Mouse (Mus musculus) liver, embryonic 12.5 days (tissue): Measurements from ENCODE around the gene Chrm1. TPM values are rescaled to one million over a fixed set of nuclear protein-coding genes. Genes with fewer than 3 reads are reported as not detected.
A peak's percentile ranks its signal among the peaks of the same experiment; 100 is the strongest.
"Not testable (repeated sequence)": the region's sequence is repeated elsewhere in the genome, so short reads cannot be mapped to it uniquely, and the experiment has no call there.

ENCODE experiments used
- ATAC-seq: fragments of 200-750 bp; cut with Nextera tagmentation; 2 replicates; pipeline ENCODE4 v1.8.0; 2017; ENCODE audit warnings: moderate number of reproducible peaks, mild to moderate bottlenecking, moderate library complexity
- H3K27ac ChIP-seq: fragments of 300-500 bp; sonication (generic); 2 replicates; pipeline ENCODE4 v1.5.1; 2016; ENCODE audit warnings: mild to moderate bottlenecking
- H3K27me3 ChIP-seq: fragments of 300-500 bp; sonication (generic); replicated peaks from 2 replicates; pipeline ENCODE4 v1.6.1; 2016; ENCODE audit warnings: mild to moderate bottlenecking, moderate library complexity
- H3K36me3 ChIP-seq: fragments of 300-500 bp; sonication (generic); 2 replicates; pipeline ENCODE4 v1.6.1; 2016; ENCODE audit warnings: mild to moderate bottlenecking, moderate library complexity
- H3K4me1 ChIP-seq: fragments of 300-500 bp; sonication (generic); 2 replicates; pipeline ENCODE4 v1.6.1; 2016
- H3K4me2 ChIP-seq: fragments of 300-500 bp; sonication (generic); 2 replicates; pipeline ENCODE4 v1.6.1; 2016; ENCODE audit warnings: mild to moderate bottlenecking, moderate library complexity
- H3K4me3 ChIP-seq: fragments of 300-500 bp; sonication (generic); 2 replicates; pipeline ENCODE4 v1.5.1; 2016; ENCODE audit warnings: mild to moderate bottlenecking, moderate library complexity
- H3K9ac ChIP-seq: fragments of 300-500 bp; sonication (generic); 2 replicates; pipeline ENCODE4 v1.6.1; 2016; ENCODE audit warnings: mild to moderate bottlenecking, moderate library complexity
- H3K9me3 ChIP-seq: fragments of 300-500 bp; sonication (generic); replicated peaks from 2 replicates; pipeline ENCODE4 v1.6.1; 2016; ENCODE audit warnings: mild to moderate bottlenecking, moderate library complexity
- WGBS: fragments of 180-500 bp; shearing (Covaris S2); methylation state at CpG from one replicate; pipeline ENCODE4 v1.1.7; 2016; ENCODE audit not compliant: insufficient replicate concordance; 5-methylcytosine and 5-hydroxymethylcytosine counted together
- polyA plus RNA-seq: library from polyadenylated mRNA; unstranded; fragments of >200 nt; fragmentation: Nextera tagmentation; extraction: Ambion mirVana; gene quantifications from 2 replicates; pipeline ENCODE4 v1.2.1, GENCODE M21; 2016

The Chrm1 gene
- polyA plus RNA-seq, 1 experiment from 2014 or later: not detected

DNA sequence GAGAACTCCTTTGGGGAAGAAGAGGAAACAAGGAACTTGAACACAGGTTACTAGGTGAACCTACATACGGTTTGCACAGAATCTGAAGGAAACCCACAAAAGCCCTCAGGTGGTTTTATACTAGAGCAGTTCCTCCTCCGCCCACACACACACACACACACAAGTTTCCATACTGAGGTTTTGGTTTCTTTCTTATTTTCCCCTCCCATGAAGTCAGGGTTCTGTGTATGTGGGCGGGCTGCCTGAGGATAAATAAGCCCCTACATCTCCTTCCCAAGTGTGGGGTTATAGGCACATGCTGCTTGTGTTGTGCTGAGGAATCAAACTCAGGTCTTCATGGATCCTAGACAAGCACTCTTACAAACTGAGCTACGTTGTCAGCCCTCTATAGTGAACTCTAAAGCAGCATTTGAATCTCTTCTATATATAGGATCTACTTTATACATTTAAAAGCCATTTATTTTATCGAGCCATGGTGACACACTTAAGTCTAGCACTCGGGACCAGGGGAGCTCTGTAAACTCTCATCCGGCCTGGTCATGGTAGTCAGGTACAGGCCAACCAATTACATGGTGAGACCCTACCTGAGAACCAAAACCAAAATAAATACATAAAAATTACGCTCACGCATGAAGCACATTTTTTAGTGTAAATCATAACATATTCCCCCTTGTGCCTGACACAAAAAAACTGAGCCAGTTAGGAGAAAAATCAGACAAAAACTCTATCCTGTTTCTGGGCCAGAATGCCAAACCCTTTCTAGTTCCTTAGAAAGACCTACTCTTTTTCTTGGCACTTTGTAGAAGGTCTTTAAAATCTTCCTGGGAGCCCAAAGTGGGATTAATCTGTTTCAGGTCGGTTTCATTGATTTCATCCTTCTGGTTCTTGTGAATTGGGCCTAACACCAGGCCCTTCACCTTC lies 48.6 kb downstream of the Chrm1 start:
- Histone ChIP-seq H3K27ac (peak overlapping the region; percentile 96), H3K9me3 (no peaks in the 10 kb centered on the region), H3K4me1 (peaks cover 81% of the 10 kb centered on the region), H3K27me3 (no peaks in the 10 kb centered on the region), H3K36me3 (peaks cover 55% of the 10 kb centered on the region), H3K9ac (peak overlapping the region; percentile 94), H3K4me2 (peak overlapping the region; percentile 81), H3K4me3 (peak overlapping the region; percentile 73)
- ATAC-seq: no peak
- WGBS: 29% methylated on average over 10 of the region's 10 CpGs

DNA sequence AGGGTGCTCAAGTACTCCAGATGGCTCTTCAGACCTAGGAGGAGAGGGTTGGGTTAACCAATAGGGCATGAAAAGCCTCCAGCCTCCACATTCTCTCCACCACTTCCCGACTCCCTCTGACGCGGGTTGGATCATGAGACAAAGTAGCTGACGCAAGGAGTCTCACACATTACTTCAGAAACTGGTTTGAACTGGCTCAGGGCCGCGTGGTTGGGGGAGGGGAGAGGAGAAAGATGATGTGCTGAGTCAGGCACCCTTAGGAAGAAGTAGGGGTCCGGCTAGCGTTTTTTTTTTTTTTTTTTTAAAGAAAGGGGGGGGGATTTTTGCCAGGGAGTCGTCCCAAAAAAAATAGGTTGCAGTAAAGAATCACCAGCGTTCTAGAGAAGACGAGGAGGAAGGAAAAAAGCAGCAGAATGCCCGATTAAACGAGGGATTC lies 49.3 kb downstream of the Chrm1 start:
- H3K9ac ChIP-seq: peak overlapping the region; percentile 94
- peak overlapping the region; percentile 81 for H3K4me2 ChIP-seq
- peak; percentile 34 for ATAC-seq
- H3K4me1 ChIP-seq: peaks cover 81% of the 10 kb centered on the region
- peak overlapping the region; percentile 73 for H3K4me3 ChIP-seq
- H3K27ac ChIP-seq: peak overlapping the region; percentile 96
- 0% methylated on average over 13 of the region's 13 CpGs for WGBS
- H3K27me3 ChIP-seq: no peaks in the 10 kb centered on the region
- no peaks in the 10 kb centered on the region for H3K9me3 ChIP-seq
- H3K36me3 ChIP-seq: peaks cover 48% of the 10 kb centered on the region

DNA sequence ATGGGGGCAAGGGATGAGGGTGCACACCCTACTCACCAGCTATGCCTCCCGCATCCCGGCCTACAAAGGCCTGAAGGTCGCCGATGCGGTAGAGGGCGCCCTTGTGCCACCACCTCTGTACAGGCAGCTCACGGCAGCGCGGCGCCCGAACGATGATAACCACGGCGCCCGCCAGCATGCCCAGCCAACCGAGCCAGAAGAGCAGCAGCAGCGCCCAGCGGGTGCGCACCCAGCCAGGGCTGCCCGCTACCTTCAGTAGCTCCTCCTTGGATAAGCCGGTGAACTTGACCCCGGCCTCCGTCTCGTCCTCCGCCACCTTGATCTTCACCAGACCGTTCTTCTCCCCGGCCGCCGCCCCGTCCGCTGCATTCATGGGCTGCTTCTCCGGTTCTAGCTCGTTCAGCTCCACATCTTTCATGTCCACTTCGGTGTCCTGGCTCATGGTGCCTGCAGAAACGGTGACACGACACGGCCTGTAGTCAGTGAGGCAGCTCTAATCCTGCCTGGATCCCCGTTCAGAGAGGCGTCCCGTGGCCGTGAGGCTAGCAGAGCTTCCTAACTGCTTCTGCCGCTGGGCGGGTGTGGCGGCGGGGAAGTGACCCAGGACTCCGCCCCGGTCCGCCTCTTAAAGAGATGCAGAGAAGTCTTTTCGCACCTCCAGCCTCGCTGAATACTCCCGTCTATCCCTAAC lies 49.9 kb downstream of the Chrm1 start:
- H3K27me3 ChIP-seq: no peaks in the 10 kb centered on the region
- H3K9ac ChIP-seq: peak overlapping the region; percentile 94
- peak overlapping the region; percentile 81 for H3K4me2 ChIP-seq
- H3K27ac ChIP-seq: peak overlapping the region; percentile 96
- peak overlapping the region; percentile 73 for H3K4me3 ChIP-seq
- H3K36me3 ChIP-seq: peaks cover 43% of the 10 kb centered on the region
- 1% methylated on average over 51 of the region's 51 CpGs for WGBS
- ATAC-seq: peak; percentile 84
- peaks cover 81% of the 10 kb centered on the region for H3K4me1 ChIP-seq
- H3K9me3 ChIP-seq: no peaks in the 10 kb centered on the region

DNA sequence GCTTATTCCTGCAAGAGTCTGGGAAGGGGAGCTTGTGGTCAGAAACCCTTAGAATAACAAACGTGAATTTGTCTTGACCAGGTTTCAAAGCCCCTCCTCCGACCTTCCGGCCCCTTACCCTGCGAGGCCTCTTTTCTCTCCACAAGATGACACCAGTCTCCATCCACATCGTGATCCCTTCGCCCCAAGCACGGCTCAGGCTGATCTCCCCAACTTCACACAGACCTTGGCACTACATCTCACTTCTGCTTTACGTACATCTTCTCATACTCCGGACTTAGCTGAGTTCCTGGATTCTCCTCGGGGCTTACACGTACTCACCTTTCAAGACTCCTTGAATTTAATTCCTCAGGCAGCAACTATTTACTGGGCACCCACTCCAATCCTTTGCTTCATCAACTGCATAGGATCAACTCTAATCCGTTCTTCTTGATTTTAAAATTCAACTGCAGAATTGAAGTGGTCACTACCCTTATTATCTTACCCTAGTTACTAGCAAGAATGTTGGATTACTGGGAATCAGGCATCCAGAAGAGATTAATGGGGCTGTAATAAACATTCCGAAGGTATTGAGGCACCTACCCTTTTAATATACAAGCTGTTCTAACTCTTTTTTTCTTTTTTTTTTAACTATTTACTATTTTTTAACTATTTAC lies 50.5 kb downstream of the Chrm1 start:
- Histone ChIP-seq H3K36me3 (peaks cover 36% of the 10 kb centered on the region), H3K9ac (peak overlapping the region; percentile 94), H3K27ac (peak overlapping the region; percentile 96), H3K4me2 (peak overlapping the region; percentile 81), H3K4me1 (peaks cover 81% of the 10 kb centered on the region), H3K4me3 (peak overlapping the region; percentile 73), H3K9me3 (no peaks in the 10 kb centered on the region), H3K27me3 (no peaks in the 10 kb centered on the region)
- 6% methylated on average over 13 of the region's 13 CpGs for WGBS
- ATAC-seq: peak; percentile 30

DNA sequence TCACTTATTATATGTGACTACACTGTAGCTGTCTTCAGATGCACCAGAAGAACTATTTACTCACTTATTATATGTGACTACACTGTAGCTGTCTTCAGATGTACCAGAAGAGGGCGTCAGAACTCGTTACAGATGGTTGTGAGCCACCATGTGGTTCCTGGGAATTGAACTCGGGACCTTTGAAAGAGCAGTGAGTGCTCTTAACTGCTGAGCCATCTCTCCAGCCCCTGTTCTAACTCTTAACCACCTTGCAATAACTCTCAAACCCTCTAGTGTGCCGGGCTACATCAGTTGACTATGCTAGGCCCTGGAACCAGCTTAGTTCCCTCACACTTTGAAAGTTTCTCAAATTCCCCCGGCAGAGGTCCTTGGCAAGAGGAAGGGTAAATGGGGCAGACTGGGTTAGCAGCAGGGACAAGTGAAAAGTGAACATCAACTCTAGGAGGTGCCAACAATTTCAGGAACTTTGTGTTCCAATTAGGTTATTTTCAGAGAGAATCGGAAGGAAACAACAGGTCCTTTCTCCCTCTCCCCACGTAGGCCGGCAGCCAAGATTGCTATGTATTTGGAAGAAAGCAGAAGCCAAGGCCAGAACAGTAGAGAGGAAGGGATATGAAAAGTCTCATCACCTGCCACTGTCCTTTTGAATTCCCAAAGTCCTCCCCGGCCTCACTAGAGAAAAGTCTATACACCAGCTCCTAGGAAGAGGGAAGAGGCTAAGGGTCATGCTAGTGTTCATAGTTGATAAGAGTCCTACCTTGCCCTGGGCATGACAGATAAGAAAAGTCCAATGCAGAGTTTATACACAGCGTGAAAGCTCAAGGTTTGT lies 51.3 kb downstream of the Chrm1 start:
- Histone ChIP-seq H3K27me3 (no peaks in the 10 kb centered on the region), H3K36me3 (peaks cover 29% of the 10 kb centered on the region), H3K4me1 (peaks cover 74% of the 10 kb centered on the region), H3K9me3 (no peaks in the 10 kb centered on the region), H3K27ac (peak overlapping the region; percentile 96), H3K4me2 (peak overlapping the region; percentile 81), H3K4me3 (peak overlapping the region; percentile 73), H3K9ac (peak overlapping the region; percentile 94)
- 34% methylated on average over 10 of the region's 10 CpGs for WGBS
- peak; percentile 80 for ATAC-seq

DNA sequence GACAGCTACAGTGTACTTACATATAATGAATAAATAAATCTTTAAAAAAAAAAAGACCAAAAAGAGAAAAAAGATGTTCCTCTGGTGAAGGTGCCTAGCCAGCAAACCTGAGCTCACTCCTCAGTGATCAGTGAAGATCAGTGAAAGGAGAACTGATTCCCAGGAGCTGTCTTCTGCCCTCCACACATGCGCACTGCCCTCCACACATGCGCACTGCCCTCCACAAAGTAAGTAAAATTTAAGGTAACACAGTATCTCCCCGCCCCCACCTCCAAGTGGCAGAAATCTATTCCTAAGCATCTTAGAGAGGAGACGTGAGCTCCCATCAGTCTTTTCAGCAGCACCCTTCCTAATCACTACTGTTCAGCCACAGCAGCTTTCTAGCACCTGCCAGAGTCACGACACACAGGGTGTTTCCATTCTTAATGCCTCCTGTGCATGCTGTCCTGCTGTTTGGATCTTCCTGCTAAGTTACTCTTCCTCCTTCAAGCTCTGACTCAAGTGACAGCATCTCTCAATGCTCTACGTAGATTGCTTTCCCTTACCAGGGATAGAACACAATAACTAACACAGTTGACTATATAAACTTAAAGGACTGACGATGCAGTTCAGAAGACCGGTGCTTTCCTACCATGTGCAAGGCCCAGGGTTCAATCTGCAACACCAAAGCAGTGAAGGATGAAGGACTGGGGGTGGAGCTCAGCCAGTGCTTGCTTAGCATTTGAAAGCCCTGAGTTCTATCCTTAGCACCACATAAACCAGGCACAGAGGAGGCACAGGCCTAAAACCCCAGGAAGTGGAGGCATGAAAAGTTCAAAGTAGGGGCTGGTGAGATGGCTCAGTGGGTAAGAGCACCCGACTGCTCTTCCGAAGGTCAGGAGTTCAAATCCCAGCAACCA lies 52.5 kb downstream of the Chrm1 start:
- Histone ChIP-seq H3K4me3 (peak overlapping the region; percentile 26), H3K9ac (peak overlapping the region; percentile 57), H3K9me3 (no peaks in the 10 kb centered on the region), H3K27me3 (no peaks in the 10 kb centered on the region), H3K4me2 (peak overlapping the region; percentile 81), H3K36me3 (peaks cover 16% of the 10 kb centered on the region), H3K4me1 (peaks cover 73% of the 10 kb centered on the region), H3K27ac (peak overlapping the region; percentile 96)
- peak; percentile 36; the same call in 1 of the 2 replicates for ATAC-seq
- WGBS: 63% methylated on average over 10 of the region's 10 CpGs

DNA sequence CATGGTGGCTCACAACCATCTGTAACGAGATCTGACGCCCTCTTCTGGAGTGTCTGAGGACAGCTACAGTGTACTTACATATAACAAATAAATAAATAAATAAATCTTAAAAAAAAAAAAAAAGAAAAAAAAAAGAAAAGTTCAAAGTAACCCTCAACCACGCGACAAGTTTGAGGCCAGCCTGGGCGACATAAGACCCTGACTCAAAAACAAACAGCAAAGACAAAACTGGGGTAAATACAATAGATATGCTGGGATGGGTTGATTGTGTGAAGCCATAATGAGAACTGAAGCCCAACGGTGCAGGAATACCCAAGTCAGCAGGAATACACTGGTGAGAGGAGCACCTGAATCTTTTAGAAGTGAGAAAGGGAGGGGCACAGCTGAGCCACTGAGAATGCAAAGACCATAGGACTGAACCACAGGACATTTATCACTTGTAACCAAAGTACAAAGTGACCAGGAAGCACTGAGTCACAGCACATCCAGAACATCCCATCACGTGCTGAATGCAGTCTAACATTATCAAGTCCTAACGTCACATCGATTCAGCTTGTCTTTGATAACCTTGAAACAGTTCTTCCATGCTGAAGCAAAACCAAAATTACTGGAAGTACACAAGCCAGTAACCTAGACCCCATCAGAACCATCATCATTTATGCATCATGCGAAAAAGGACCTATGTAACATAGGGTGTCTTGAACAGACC lies 53.3 kb downstream of the Chrm1 start:
- Histone ChIP-seq H3K4me3 (no peak overlapping the region), H3K27me3 (no peaks in the 10 kb centered on the region), H3K9me3 (no peaks in the 10 kb centered on the region), H3K4me2 (no peak overlapping the region), H3K4me1 (peaks cover 73% of the 10 kb centered on the region), H3K36me3 (peaks cover 8% of the 10 kb centered on the region), H3K27ac (peak overlapping the region; percentile 96), H3K9ac (no peak overlapping the region)
- no peak for ATAC-seq
- 59% methylated on average over 10 of the region's 10 CpGs for WGBS

DNA sequence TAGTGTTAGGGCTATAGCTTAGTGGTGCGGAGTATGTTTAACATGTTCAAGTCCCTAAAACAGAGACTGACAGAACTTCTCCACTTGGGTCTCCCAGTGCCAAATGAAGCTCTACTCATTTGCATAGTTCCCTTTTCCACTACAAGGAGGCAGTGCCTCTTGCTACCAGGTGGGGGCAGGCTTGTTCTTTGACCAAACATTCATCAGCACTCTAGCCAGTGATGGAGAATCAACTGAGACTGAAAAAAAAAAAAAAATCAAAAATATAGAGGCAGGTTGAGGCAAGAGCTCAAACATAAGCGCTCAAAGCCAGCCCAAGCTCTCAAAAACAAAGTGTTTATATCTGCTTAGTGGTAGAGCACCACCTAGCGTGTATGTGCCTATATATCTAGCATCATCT lies 54.8 kb downstream of the Chrm1 start:
- H3K27me3 ChIP-seq: no peaks in the 10 kb centered on the region
- H3K9ac ChIP-seq: no peak overlapping the region
- peak overlapping the region; percentile 96; the same call in 1 of the 2 replicates for H3K27ac ChIP-seq
- no peak overlapping the region for H3K4me2 ChIP-seq
- H3K4me3 ChIP-seq: no peak overlapping the region
- no peaks in the 10 kb centered on the region for H3K36me3 ChIP-seq
- H3K4me1 ChIP-seq: peaks cover 76% of the 10 kb centered on the region
- no peaks in the 10 kb centered on the region for H3K9me3 ChIP-seq
- 51% methylated on average over 3 of the region's 3 CpGs for WGBS
- no peak for ATAC-seq

DNA sequence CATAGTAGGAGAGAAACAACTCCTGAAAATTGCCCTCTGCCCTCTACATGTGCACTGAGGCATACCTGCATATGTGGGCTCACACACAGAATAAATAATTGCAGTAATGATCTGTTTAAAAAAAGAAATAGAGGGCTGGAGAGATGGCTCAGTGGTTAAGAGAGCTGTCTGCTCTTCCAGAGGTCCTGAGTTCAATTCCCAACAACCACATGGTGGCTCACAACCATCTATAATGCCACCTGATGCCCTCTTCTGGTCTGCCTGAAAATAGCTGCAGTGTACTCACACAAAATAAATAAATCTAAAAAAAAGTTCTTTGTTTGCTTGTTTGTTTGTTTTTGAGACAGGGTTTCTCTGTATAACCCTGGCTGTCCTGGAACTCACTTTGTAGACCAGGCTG lies 55.4 kb downstream of the Chrm1 start:
- not testable (repeated sequence) for H3K9me3 ChIP-seq, ATAC-seq, H3K9ac ChIP-seq, H3K36me3 ChIP-seq, H3K4me3 ChIP-seq, H3K4me2 ChIP-seq, H3K27me3 ChIP-seq
- Histone ChIP-seq H3K27ac (peak overlapping the region; percentile 60), H3K4me1 (peaks cover 74% of the 10 kb centered on the region)

DNA sequence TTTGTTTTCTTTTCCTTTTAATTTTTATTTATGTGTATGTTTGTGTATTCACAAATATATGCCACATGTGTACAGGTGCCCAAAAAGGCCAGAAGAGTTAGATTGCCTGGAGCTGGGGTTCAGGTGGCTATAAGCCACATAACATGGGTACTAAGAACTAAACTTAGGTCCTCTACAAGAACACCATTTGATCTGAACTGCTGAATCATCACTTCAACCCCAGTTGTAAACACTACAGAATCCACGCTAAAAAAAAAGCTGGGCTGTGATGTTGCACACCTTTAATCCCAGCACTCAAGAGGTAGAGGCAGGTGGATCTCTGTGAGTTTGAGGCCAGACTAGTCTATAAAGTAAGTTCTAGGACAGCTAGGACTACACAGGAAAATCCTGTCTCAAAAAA lies 57.8 kb downstream of the Chrm1 start:
- peaks cover 25% of the 10 kb centered on the region for H3K36me3 ChIP-seq
- WGBS: 51% methylated on average over 1 of the region's 1 CpGs
- no peak for ATAC-seq
- no peaks in the 10 kb centered on the region for H3K9me3 ChIP-seq
- peak overlapping the region; percentile 77 for H3K4me3 ChIP-seq
- peak overlapping the region; percentile 74 for H3K4me2 ChIP-seq
- H3K9ac ChIP-seq: peak overlapping the region; percentile 76
- H3K4me1 ChIP-seq: peaks cover 72% of the 10 kb centered on the region
- peak overlapping the region; percentile 97 for H3K27ac ChIP-seq
- H3K27me3 ChIP-seq: no peaks in the 10 kb centered on the region
